ENCODE assay signal across 13 mouse cellular contexts in the genomic region with DNA sequence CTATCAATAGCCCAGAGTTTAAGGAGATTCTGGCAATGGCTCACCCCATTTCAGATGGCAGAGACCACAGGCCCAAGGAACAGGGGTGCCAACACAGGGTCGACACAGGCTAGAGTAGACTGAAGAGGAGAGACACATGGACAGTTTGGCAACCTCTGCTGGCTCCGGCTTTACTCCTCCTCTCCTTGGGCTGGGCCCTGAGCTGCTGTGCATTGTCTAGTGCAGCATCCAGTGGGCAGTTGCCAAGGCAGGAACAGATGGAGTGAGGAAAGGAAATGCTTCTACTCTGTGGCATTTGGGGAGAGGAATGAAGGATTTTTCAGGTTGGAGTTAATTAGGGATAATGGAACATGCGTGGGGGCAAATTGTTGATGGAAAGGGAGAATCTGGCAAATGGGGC.
DNase-seq lines count a peak whose midpoint lies in the region; ATAC-seq and TF ChIP-seq lines count a peak whose summit lies in the region.
"Had no signal": no experiment of that assay in that cellular context is flagged by ENCODE, and none has a peak within 500 bp of the region (broad histone marks: within the 10 kb centered on the region; RNA-seq: fewer than 3 reads in every experiment).

No protein-coding gene starts in this region.

- WGBS in lung, postnatal 0 days = 74% methylated on average over 3 of the region's 3 CpGs
- 69% methylated on average over 3 of the region's 3 CpGs for WGBS in intestine, embryonic 15.5 days

- H3K4me2 ChIP-seq in lung, postnatal 0 days (replicated peaks; ENCODE audit: low read depth, low read length) = no peak overlapping the region
- H3K4me2 ChIP-seq in intestine, embryonic 15.5 days (replicated peaks) = no peak overlapping the region
- H3K4me2 ChIP-seq: lung, embryonic 14.5 days had no signal

- no peak overlapping the region for H3K4me3 ChIP-seq in lung, postnatal 0 days (ENCODE audit: low read depth, low read length)
- H3K4me3 ChIP-seq in intestine, embryonic 15.5 days (replicated peaks) = no peak overlapping the region
- H3K4me3 ChIP-seq: heart, adult 2 months had no signal

- DNase-seq in layer of hippocampus, adult 18-20 months (ENCODE audit: low spot score in 2 of 2) = peak; percentile 56 to 74
- DNase-seq in layer of hippocampus, adult 9-10 months (ENCODE audit: low spot score) = no peak
- DNase-seq in R1 (ENCODE audit: low read depth, low spot score) = peak; percentile 58
- DNase-seq in cerebellum, adult 9-11 months = peak; percentile 27
- DNase-seq in left cerebral cortex, postnatal 4 days = peak; percentile 76
- no peak for DNase-seq in gastrocnemius, postnatal 4 days (ENCODE audit: low spot score in 2 of 2)
- no peak for DNase-seq in lung, postnatal 0 days (ENCODE audit: low spot score)
- DNase-seq: forebrain, postnatal 0 days; heart, adult 2 months; kidney, postnatal 14 days; lung, embryonic 14.5 days had no signal

- TF ChIP-seq CTCF in lung, postnatal 0 days (IDR thresholded peaks at IDR 0.05) = no peak

- H3K4me1 ChIP-seq in lung, postnatal 0 days (ENCODE audit: insufficient read depth, low read depth, low read length) = no peaks in the 10 kb centered on the region
- H3K4me1 ChIP-seq in intestine, embryonic 15.5 days (replicated peaks) = no peaks in the 10 kb centered on the region

- ATAC-seq in lung, postnatal 0 days = no peak
- no peak for ATAC-seq in intestine, embryonic 15.5 days
- ATAC-seq: forebrain, postnatal 0 days; intestine, embryonic 16.5 days had no signal

- H3K9me3 ChIP-seq in lung, postnatal 0 days (ENCODE audit: low read length) = no peaks in the 10 kb centered on the region
- no peaks in the 10 kb centered on the region for H3K9me3 ChIP-seq in intestine, embryonic 15.5 days

- no peaks in the 10 kb centered on the region for H3K36me3 ChIP-seq in lung, postnatal 0 days (ENCODE audit: insufficient read depth, low read length)
- no peaks in the 10 kb centered on the region for H3K36me3 ChIP-seq in intestine, embryonic 15.5 days

- no peaks in the 10 kb centered on the region for H3K27me3 ChIP-seq in lung, postnatal 0 days (replicated peaks; ENCODE audit: insufficient read depth, low read length)
- no peaks in the 10 kb centered on the region for H3K27me3 ChIP-seq in intestine, embryonic 15.5 days (replicated peaks)

- no peak overlapping the region for H3K9ac ChIP-seq in lung, postnatal 0 days (replicated peaks; ENCODE audit: low read depth)
- no peak overlapping the region for H3K9ac ChIP-seq in intestine, embryonic 15.5 days
- H3K9ac ChIP-seq: forebrain, postnatal 0 days; lung, embryonic 14.5 days had no signal

- TF ChIP-seq EP300 in lung, postnatal 0 days (IDR thresholded peaks at IDR 0.05) = no peak

- no peak overlapping the region for H3K27ac ChIP-seq in lung, postnatal 0 days (ENCODE audit: low read length)
- H3K27ac ChIP-seq in intestine, embryonic 15.5 days = no peak overlapping the region
- H3K27ac ChIP-seq: heart, adult 2 months had no signal

- intact Hi-C loops in left cerebral cortex, postnatal 4 days (cut with DNase I) = no loop called here

Comparison
In these comparisons a context has a peak if more than half of its experiments do, and no peak if none do; other contexts are left out.
1. DNase-seq: peak in layer of hippocampus, adult 18-20 months (2 of 2), R1 (single experiment), cerebellum, adult 9-11 months (single experiment) and left cerebral cortex, postnatal 4 days (single experiment); none in layer of hippocampus, adult 9-10 months (single experiment), gastrocnemius, postnatal 4 days (0 of 2) and lung, postnatal 0 days (single experiment).